Mouse (Mus musculus): ENCODE data around the gene Soga3. TPM values are rescaled to one million over a fixed set of nuclear protein-coding genes. Genes with fewer than 3 reads are reported as not detected.

Gene Soga3
- polyA plus RNA-seq (2014; fragmentation: Nextera tagmentation; extraction: Ambion mirVana) = 0.64 and 0.90 TPM in 2 replicates

- no peak within 1 kb of the TSS for H3K9ac ChIP-seq (ENCODE audit: low read depth, low read length)
- 1% methylated on average over 34 of the region's 34 CpGs for WGBS
- peak within 1 kb of the TSS; percentile 20 for H3K4me3 ChIP-seq (ENCODE audit: low read depth, low read length)
Measured at GRCm38 (mm10) chr10:29143566-29144335, at the start of gene Soga3. TSS of gene Soga3 (plus strand) at chr10:29143839.

GRCm38 (mm10) chr10:29106962-29107361 is 36.7 kb upstream of the Soga3 start:
- DNase-seq (ENCODE audit: low spot score) (no peak), ATAC-seq (replicated peaks; ENCODE audit: low FRiP score) (no peak)
- no peak overlapping the region for H3K4me2 ChIP-seq
- no peaks in the 10 kb centered on the region for H3K4me1 ChIP-seq (replicated peaks; ENCODE audit: control insufficient read depth, insufficient read depth, low read length)
- 8% methylated on average over 4 of the region's 4 CpGs for WGBS
- no peak overlapping the region for H3K9ac ChIP-seq (ENCODE audit: low read depth, low read length)
- H3K27ac ChIP-seq (ENCODE audit: low read depth, low read length) = no peak overlapping the region
- no peak overlapping the region for H3K4me3 ChIP-seq (ENCODE audit: low read depth, low read length)
- no peaks in the 10 kb centered on the region for H3K9me3 ChIP-seq (ENCODE audit: control insufficient read depth, low read length)
- no peaks in the 10 kb centered on the region for H3K36me3 ChIP-seq (ENCODE audit: control insufficient read depth, insufficient read depth, low read length)
- no peaks in the 10 kb centered on the region for H3K27me3 ChIP-seq (replicated peaks; ENCODE audit: control insufficient read depth, insufficient read depth, low read length)

More at GRCm38 (mm10) chr10:29143566-29144335, at the start of gene Soga3:
- Histone ChIP-seq H3K27me3 (replicated peaks; ENCODE audit: control insufficient read depth, insufficient read depth, low read length) (peaks cover 50% of the 10 kb centered on the region), H3K27ac (ENCODE audit: low read depth, low read length) (no peak within 1 kb of the TSS), H3K36me3 (ENCODE audit: control insufficient read depth, insufficient read depth, low read length) (no peaks in the 10 kb centered on the region), H3K4me1 (replicated peaks; ENCODE audit: control insufficient read depth, insufficient read depth, low read length) (no peaks in the 10 kb centered on the region; the same call in 1 of the 2 replicates), H3K9me3 (ENCODE audit: control insufficient read depth, low read length) (no peaks in the 10 kb centered on the region), H3K4me2 (peak within 1 kb of the TSS; percentile 44)
- ATAC-seq (replicated peaks; ENCODE audit: low FRiP score) (no peak), DNase-seq (ENCODE audit: low spot score) (peak; percentile 33)

- Histone ChIP-seq H3K27me3 (replicated peaks; ENCODE audit: control insufficient read depth, insufficient read depth, low read length) (peaks cover 39% of the 10 kb centered on the region), H3K9ac (ENCODE audit: low read depth, low read length) (no peak overlapping the region), H3K36me3 (ENCODE audit: control insufficient read depth, insufficient read depth, low read length) (no peaks in the 10 kb centered on the region), H3K4me3 (ENCODE audit: low read depth, low read length) (no peak overlapping the region), H3K4me2 (no peak overlapping the region), H3K27ac (ENCODE audit: low read depth, low read length) (no peak overlapping the region), H3K4me1 (replicated peaks; ENCODE audit: control insufficient read depth, insufficient read depth, low read length) (no peaks in the 10 kb centered on the region; the same call in 1 of the 2 replicates), H3K9me3 (ENCODE audit: control insufficient read depth, low read length) (no peaks in the 10 kb centered on the region)
- WGBS = 28% methylated on average over 7 of the region's 7 CpGs
- ATAC-seq (replicated peaks; ENCODE audit: low FRiP score) = no peak
- DNase-seq (ENCODE audit: low spot score) = no peak
Measured at GRCm38 (mm10) chr10:29142556-29143105, 1.0 kb upstream of the Soga3 start.

GRCm38 (mm10) chr10:29144612-29145405 is 1.2 kb downstream of the Soga3 start:
- no peaks in the 10 kb centered on the region; the same call in 1 of the 2 replicates for H3K4me1 ChIP-seq (replicated peaks; ENCODE audit: control insufficient read depth, insufficient read depth, low read length)
- H3K36me3 ChIP-seq (ENCODE audit: control insufficient read depth, insufficient read depth, low read length) = no peaks in the 10 kb centered on the region
- DNase-seq (ENCODE audit: low spot score) = no peak
- H3K9ac ChIP-seq (ENCODE audit: low read depth, low read length) = no peak overlapping the region
- H3K27me3 ChIP-seq (replicated peaks; ENCODE audit: control insufficient read depth, insufficient read depth, low read length) = peaks cover 52% of the 10 kb centered on the region
- no peaks in the 10 kb centered on the region for H3K9me3 ChIP-seq (ENCODE audit: control insufficient read depth, low read length)
- ATAC-seq (replicated peaks; ENCODE audit: low FRiP score) = no peak
- no peak overlapping the region for H3K4me2 ChIP-seq
- no peak overlapping the region for H3K27ac ChIP-seq (ENCODE audit: low read depth, low read length)
- H3K4me3 ChIP-seq (ENCODE audit: low read depth, low read length) = no peak overlapping the region
- WGBS = 22% methylated on average over 8 of the region's 12 CpGs

GRCm38 (mm10) chr10:29146198-29146857 is 2.7 kb downstream of the Soga3 start:
- no peak overlapping the region for H3K27ac ChIP-seq (ENCODE audit: low read depth, low read length)
- H3K36me3 ChIP-seq (ENCODE audit: control insufficient read depth, insufficient read depth, low read length) = no peaks in the 10 kb centered on the region
- peak overlapping the region; percentile 82 for H3K4me2 ChIP-seq
- H3K27me3 ChIP-seq (replicated peaks; ENCODE audit: control insufficient read depth, insufficient read depth, low read length) = peaks cover 52% of the 10 kb centered on the region
- DNase-seq (ENCODE audit: low spot score) (no peak), ATAC-seq (replicated peaks; ENCODE audit: low FRiP score) (no peak)
- H3K4me1 ChIP-seq (replicated peaks; ENCODE audit: control insufficient read depth, insufficient read depth, low read length) = no peaks in the 10 kb centered on the region; the same call in 1 of the 2 replicates
- 1% methylated on average over 22 of the region's 22 CpGs for WGBS
- peak overlapping the region; percentile 54 for H3K4me3 ChIP-seq (ENCODE audit: low read depth, low read length)
- H3K9me3 ChIP-seq (ENCODE audit: control insufficient read depth, low read length) = no peaks in the 10 kb centered on the region
- H3K9ac ChIP-seq (ENCODE audit: low read depth, low read length) = no peak overlapping the region

- Histone ChIP-seq H3K27me3 (replicated peaks; ENCODE audit: control insufficient read depth, insufficient read depth, low read length) (peaks cover 52% of the 10 kb centered on the region), H3K9me3 (ENCODE audit: control insufficient read depth, low read length) (no peaks in the 10 kb centered on the region), H3K9ac (ENCODE audit: low read depth, low read length) (no peak overlapping the region), H3K36me3 (ENCODE audit: control insufficient read depth, insufficient read depth, low read length) (no peaks in the 10 kb centered on the region), H3K4me1 (replicated peaks; ENCODE audit: control insufficient read depth, insufficient read depth, low read length) (no peaks in the 10 kb centered on the region; the same call in 1 of the 2 replicates), H3K27ac (ENCODE audit: low read depth, low read length) (no peak overlapping the region), H3K4me2 (peak overlapping the region; percentile 82), H3K4me3 (ENCODE audit: low read depth, low read length) (peak overlapping the region; percentile 54)
- ATAC-seq (replicated peaks; ENCODE audit: low FRiP score) = peak; percentile 95
- WGBS = under 1% methylated on average over 64 of the region's 65 CpGs
- DNase-seq (ENCODE audit: low spot score) = peak; percentile 89
Measured at GRCm38 (mm10) chr10:29146858-29147640, 3.4 kb downstream of the Soga3 start.

GRCm38 (mm10) chr10:29147641-29147990 is 4.0 kb downstream of the Soga3 start:
- Histone ChIP-seq H3K27ac (ENCODE audit: low read depth, low read length) (no peak overlapping the region), H3K9me3 (ENCODE audit: control insufficient read depth, low read length) (no peaks in the 10 kb centered on the region), H3K4me2 (peak overlapping the region; percentile 82), H3K4me1 (replicated peaks; ENCODE audit: control insufficient read depth, insufficient read depth, low read length) (no peaks in the 10 kb centered on the region; the same call in 1 of the 2 replicates), H3K27me3 (replicated peaks; ENCODE audit: control insufficient read depth, insufficient read depth, low read length) (peaks cover 49% of the 10 kb centered on the region), H3K4me3 (ENCODE audit: low read depth, low read length) (peak overlapping the region; percentile 54), H3K9ac (ENCODE audit: low read depth, low read length) (no peak overlapping the region), H3K36me3 (ENCODE audit: control insufficient read depth, insufficient read depth, low read length) (no peaks in the 10 kb centered on the region)
- ATAC-seq (replicated peaks; ENCODE audit: low FRiP score) (no peak), DNase-seq (ENCODE audit: low spot score) (no peak)
- 5% methylated on average over 11 of the region's 12 CpGs for WGBS

Measured in liver, embryonic 11.5 days (tissue).